Mouse (Mus musculus): ENCODE data around the gene Tmem211. TPM values are rescaled to one million over a fixed set of nuclear protein-coding genes. Genes with fewer than 3 reads are reported as not detected.

Gene Tmem211
- not detected in 2 replicates for polyA plus RNA-seq (2014; fragmentation: Nextera tagmentation; extraction: Ambion mirVana)

DNA sequence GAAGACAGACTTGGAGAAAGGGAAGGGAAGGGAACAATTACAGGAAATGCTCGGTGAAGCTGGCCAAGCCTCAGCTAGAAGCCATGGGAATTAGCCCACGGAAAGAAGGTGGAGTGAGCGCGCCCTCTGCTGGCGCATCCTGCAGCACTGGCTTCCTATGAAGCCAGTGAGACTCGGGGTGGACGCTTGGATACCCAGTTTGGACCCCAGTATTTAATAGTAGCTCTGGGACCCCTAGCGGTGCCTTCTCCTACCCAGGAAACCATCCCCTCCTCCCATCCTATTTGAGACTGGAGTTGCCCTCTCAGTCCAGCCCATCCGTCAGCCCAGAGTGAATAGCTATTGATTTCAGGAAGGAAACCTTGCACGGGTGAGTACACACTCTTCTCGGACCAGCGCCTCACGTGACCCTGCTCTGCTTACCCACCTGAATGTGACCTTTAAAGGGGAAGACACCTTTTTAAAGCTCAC lies at the start of gene Tmem211:
Gene Tmem211 (plus strand): TSS at position 278 of the 471 bp plus-strand sequence.
- peak within 1 kb of the TSS; percentile 53 for H3K4me2 ChIP-seq (replicated peaks)
- H3K27ac ChIP-seq: peak within 1 kb of the TSS; percentile 51
- no peaks in the 10 kb centered on the region for H3K9me3 ChIP-seq (ENCODE audit: control insufficient read depth, low read length)
- H3K9ac ChIP-seq: peak within 1 kb of the TSS; percentile 52
- H3K4me1 ChIP-seq (replicated peaks; ENCODE audit: control insufficient read depth, insufficient read depth, low read length): peaks cover 11% of the 10 kb centered on the region; the same call in 1 of the 2 replicates
- ATAC-seq (ENCODE audit: low FRiP score): peak; percentile 80
- under 1% methylated on average over 13 of the region's 13 CpGs for WGBS
- peak within 1 kb of the TSS; percentile 15; the same call in 1 of the 2 replicates for H3K4me3 ChIP-seq (replicated peaks; ENCODE audit: low read length)
- H3K27me3 ChIP-seq (ENCODE audit: control insufficient read depth, insufficient read depth, low read length): no peaks in the 10 kb centered on the region
- H3K36me3 ChIP-seq (replicated peaks; ENCODE audit: control insufficient read depth, insufficient read depth): no peaks in the 10 kb centered on the region
- peak; percentile 93 for DNase-seq (ENCODE audit: low spot score)

DNA sequence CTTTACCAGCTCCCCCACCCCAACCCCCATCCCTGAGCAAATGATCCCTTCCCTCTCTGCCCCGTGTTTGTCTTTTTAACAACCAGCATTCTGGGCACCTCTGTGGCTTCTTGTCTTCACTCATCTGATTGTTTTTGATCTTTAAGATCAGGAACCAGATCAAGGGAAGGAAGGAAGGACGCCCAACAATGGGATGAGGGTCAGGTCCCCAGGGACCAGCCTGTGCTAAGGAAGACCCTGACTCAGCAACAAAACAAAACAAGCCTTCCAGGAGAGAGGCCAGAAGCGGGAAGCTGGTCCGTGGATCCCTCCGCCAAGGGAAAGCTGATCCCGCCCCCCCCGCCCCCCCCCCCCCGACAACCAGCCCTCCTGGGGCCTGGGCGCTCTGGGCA lies 47.3 kb upstream of the Tmem211 start:
- WGBS: 12% methylated on average over 4 of the region's 9 CpGs
- Histone ChIP-seq H3K4me3 (replicated peaks; ENCODE audit: low read length) (peak overlapping the region; percentile 16; the same call in 1 of the 2 replicates), H3K9ac (0 out of 2 replicates have a peak overlapping the region, but pooled peaks have one; percentile 16), H3K27ac (peak overlapping the region; percentile 52), H3K27me3 (ENCODE audit: control insufficient read depth, insufficient read depth, low read length) (no peaks in the 10 kb centered on the region), H3K36me3 (replicated peaks; ENCODE audit: control insufficient read depth, insufficient read depth) (no peaks in the 10 kb centered on the region), H3K4me1 (replicated peaks; ENCODE audit: control insufficient read depth, insufficient read depth, low read length) (0 out of 2 replicates have a peak, but pooled peaks cover 5% of the 10 kb centered on the region), H3K9me3 (ENCODE audit: control insufficient read depth, low read length) (no peaks in the 10 kb centered on the region), H3K4me2 (replicated peaks) (peak overlapping the region; percentile 45)
- DNase-seq (ENCODE audit: low spot score) (no peak), ATAC-seq (ENCODE audit: low FRiP score) (no peak)

DNA sequence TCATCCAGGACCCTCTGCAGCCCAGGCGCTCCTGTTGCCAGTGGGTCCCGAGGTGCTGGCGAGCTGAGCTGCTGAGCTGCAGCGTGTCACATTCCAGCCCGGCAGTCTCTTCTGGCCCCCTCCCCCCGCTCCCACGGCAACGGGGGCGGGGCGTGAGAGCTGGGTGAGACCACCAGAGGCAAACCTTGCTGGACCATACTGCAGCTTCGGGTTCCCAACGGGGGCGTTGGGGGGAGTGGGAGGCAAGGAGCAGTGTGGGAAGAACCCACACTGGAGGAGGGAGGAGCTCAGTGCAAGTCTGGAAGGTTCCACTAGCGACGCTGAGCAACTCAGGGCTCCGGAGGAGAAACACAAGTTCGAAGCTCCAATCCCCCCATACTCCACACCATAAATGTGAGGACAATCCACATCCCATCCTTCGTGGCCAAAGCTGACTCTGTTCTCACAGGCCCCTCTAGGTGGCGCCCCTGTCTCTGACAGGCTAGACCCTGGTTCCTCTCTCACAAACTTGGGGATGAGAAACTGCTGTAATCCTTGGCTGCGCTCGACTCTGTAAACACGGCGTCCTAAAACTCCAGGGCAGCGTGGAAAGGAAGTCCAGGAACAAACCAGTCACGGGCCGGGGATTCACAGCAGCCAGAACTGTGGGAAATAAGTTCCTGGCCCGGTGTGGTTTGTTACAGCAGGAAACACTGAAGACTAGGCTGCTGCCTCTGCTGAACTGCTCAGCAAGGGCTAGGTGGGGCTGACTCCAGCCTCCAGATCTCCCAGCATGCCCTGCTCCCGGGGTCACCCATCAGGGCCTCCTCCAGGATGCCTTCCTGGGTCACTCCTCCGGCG lies 46.6 kb upstream of the Tmem211 start:
- Histone ChIP-seq H3K27ac (peak overlapping the region; percentile 52), H3K4me3 (replicated peaks; ENCODE audit: low read length) (peak overlapping the region; percentile 16; the same call in 1 of the 2 replicates), H3K4me2 (replicated peaks) (peak overlapping the region; percentile 45), H3K4me1 (replicated peaks; ENCODE audit: control insufficient read depth, insufficient read depth, low read length) (0 out of 2 replicates have a peak, but pooled peaks cover 5% of the 10 kb centered on the region), H3K27me3 (ENCODE audit: control insufficient read depth, insufficient read depth, low read length) (no peaks in the 10 kb centered on the region), H3K9ac (0 out of 2 replicates have a peak overlapping the region, but pooled peaks have one; percentile 16), H3K36me3 (replicated peaks; ENCODE audit: control insufficient read depth, insufficient read depth) (no peaks in the 10 kb centered on the region), H3K9me3 (ENCODE audit: control insufficient read depth, low read length) (no peaks in the 10 kb centered on the region)
- 3% methylated on average over 28 of the region's 30 CpGs for WGBS
- DNase-seq (ENCODE audit: low spot score) (peak; percentile 85), ATAC-seq (ENCODE audit: low FRiP score) (peak; percentile 86; the same call in 1 of the 2 replicates)

DNA sequence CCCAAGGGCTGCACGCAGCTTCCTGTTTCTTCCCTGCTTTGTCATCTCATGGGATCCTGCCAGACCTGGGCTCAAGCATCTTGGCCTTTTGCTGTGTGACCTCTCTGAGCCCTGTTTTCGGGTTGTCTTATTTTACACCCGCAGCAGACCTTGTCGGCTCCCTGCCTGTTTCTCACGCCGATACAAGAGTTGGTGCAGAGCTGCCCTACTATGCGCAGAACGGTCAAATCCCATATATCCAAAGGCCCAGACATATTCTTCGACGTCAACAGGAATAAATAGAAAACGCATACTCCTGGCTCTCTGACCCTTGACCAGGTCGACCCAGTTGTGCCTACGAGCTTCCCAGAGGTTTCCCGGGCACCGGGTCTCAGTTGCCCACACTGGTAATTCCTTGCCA lies 46.0 kb upstream of the Tmem211 start:
- Histone ChIP-seq H3K36me3 (replicated peaks; ENCODE audit: control insufficient read depth, insufficient read depth) (no peaks in the 10 kb centered on the region), H3K4me3 (replicated peaks; ENCODE audit: low read length) (no peak overlapping the region), H3K9ac (no peak overlapping the region), H3K27ac (peak overlapping the region; percentile 52; the same call in 1 of the 2 replicates), H3K4me2 (replicated peaks) (peak overlapping the region; percentile 45), H3K4me1 (replicated peaks; ENCODE audit: control insufficient read depth, insufficient read depth, low read length) (0 out of 2 replicates have a peak, but pooled peaks cover 5% of the 10 kb centered on the region), H3K9me3 (ENCODE audit: control insufficient read depth, low read length) (no peaks in the 10 kb centered on the region), H3K27me3 (ENCODE audit: control insufficient read depth, insufficient read depth, low read length) (no peaks in the 10 kb centered on the region)
- DNase-seq (ENCODE audit: low spot score) (no peak), ATAC-seq (ENCODE audit: low FRiP score) (no peak)
- 84% methylated on average over 15 of the region's 15 CpGs for WGBS

DNA sequence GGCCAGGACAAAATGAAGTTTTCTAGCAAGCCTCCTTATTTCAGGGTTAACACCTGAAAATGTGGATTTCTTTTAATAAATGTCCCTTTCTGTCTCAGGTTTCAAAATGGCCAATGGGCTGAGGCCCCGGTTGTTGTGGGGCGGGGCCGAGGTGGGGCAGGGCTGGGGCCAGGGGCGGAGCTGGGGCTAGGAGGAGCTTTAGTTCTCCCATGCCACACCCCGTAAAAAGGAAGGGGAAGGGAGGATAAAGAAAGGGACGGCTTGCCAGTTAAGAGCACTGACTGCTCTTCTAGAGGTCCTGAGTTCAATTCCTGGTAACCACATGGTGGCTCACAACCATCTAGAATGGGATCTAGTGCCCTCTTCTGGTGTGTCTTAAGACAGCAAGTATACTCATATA lies 45.3 kb upstream of the Tmem211 start:
- Histone ChIP-seq H3K9me3 (ENCODE audit: control insufficient read depth, low read length) (no peaks in the 10 kb centered on the region), H3K36me3 (replicated peaks; ENCODE audit: control insufficient read depth, insufficient read depth) (no peaks in the 10 kb centered on the region), H3K4me1 (replicated peaks; ENCODE audit: control insufficient read depth, insufficient read depth, low read length) (0 out of 2 replicates have a peak, but pooled peaks cover 5% of the 10 kb centered on the region), H3K9ac (no peak overlapping the region), H3K27me3 (ENCODE audit: control insufficient read depth, insufficient read depth, low read length) (no peaks in the 10 kb centered on the region), H3K27ac (no peak overlapping the region), H3K4me3 (replicated peaks; ENCODE audit: low read length) (no peak overlapping the region), H3K4me2 (replicated peaks) (no peak overlapping the region)
- WGBS: 57% methylated on average over 6 of the region's 6 CpGs
- DNase-seq (ENCODE audit: low spot score) (no peak), ATAC-seq (ENCODE audit: low FRiP score) (no peak)

DNA sequence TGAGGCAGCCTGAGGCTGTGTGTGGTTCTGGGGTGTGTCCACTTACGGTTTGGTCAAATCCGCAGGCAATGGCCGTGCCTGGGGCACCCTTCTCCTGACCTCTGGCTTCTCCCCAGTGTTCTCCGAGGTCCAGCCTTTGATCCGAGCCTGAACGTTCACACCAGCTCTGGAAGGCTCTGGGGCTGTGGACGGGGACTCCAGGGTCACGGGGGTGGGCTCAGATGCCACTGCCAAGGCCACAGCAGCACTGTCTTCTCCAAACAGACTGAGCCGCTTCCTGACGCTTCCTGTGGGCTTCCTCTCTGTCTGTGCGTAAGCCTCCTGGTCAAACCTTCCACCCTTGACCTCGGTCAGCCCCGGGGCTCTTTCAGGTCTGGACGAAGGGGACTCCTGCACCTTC lies 36.2 kb upstream of the Tmem211 start:
- Histone ChIP-seq H3K4me1 (replicated peaks; ENCODE audit: control insufficient read depth, insufficient read depth, low read length) (peaks cover 9% of the 10 kb centered on the region; the same call in 1 of the 2 replicates), H3K9ac (no peak overlapping the region), H3K27me3 (ENCODE audit: control insufficient read depth, insufficient read depth, low read length) (no peaks in the 10 kb centered on the region), H3K27ac (no peak overlapping the region), H3K4me3 (replicated peaks; ENCODE audit: low read length) (no peak overlapping the region), H3K36me3 (replicated peaks; ENCODE audit: control insufficient read depth, insufficient read depth) (no peaks in the 10 kb centered on the region), H3K4me2 (replicated peaks) (no peak overlapping the region), H3K9me3 (ENCODE audit: control insufficient read depth, low read length) (no peaks in the 10 kb centered on the region)
- ATAC-seq (ENCODE audit: low FRiP score) (no peak), DNase-seq (ENCODE audit: low spot score) (no peak)
- 82% methylated on average over 14 of the region's 14 CpGs for WGBS

DNA sequence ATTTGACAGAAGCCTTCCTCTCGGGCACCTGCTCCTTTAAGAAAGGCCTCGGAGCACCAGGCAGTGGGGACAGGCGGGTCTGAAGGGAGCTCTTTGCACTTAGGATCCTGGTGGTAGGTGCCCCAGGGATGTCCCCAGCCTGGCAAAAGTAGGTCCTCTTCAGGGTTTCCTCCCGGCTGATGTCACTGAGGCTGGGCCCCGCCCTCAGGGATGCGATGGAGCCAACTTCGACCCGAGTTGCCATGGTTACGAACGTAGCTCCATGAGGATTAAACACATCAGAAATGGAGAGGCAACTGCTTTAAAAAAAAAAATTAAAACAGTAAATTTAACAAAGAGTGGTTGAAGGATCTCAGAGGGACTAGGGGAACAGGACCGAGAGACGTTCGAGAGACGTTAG lies 34.8 kb upstream of the Tmem211 start:
- no peak overlapping the region for H3K4me2 ChIP-seq (replicated peaks)
- H3K27me3 ChIP-seq (ENCODE audit: control insufficient read depth, insufficient read depth, low read length): no peaks in the 10 kb centered on the region
- WGBS: 69% methylated on average over 14 of the region's 14 CpGs
- H3K27ac ChIP-seq: no peak overlapping the region
- no peaks in the 10 kb centered on the region for H3K36me3 ChIP-seq (replicated peaks; ENCODE audit: control insufficient read depth, insufficient read depth)
- DNase-seq (ENCODE audit: low spot score) (peak; percentile 40), ATAC-seq (ENCODE audit: low FRiP score) (no peak)
- no peak overlapping the region for H3K4me3 ChIP-seq (replicated peaks; ENCODE audit: low read length)
- no peak overlapping the region for H3K9ac ChIP-seq
- H3K4me1 ChIP-seq (replicated peaks; ENCODE audit: control insufficient read depth, insufficient read depth, low read length): peaks cover 9% of the 10 kb centered on the region; the same call in 1 of the 2 replicates
- no peaks in the 10 kb centered on the region for H3K9me3 ChIP-seq (ENCODE audit: control insufficient read depth, low read length)

DNA sequence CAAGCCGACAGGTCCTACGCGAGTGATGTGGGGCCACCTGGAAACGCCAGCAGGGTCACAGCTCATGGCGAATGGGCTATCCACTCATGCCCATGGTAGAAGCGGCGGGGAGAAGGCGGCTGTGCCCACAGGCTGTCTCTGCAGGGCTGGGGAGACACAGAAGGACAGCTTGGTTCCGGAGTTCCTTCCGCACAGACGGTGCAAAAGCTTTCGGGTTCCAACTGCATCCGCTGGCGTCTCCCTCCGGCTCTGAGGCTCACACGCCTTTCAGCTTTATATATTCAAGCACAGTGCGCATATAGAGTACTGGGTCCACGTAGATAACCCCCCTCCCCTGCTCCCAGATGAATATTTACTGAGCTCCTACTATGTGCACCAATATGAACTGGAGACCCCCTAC lies 32.9 kb upstream of the Tmem211 start:
- Histone ChIP-seq H3K9me3 (ENCODE audit: control insufficient read depth, low read length) (no peaks in the 10 kb centered on the region), H3K9ac (no peak overlapping the region), H3K4me3 (replicated peaks; ENCODE audit: low read length) (no peak overlapping the region), H3K36me3 (replicated peaks; ENCODE audit: control insufficient read depth, insufficient read depth) (no peaks in the 10 kb centered on the region), H3K4me1 (replicated peaks; ENCODE audit: control insufficient read depth, insufficient read depth, low read length) (peaks cover 9% of the 10 kb centered on the region; the same call in 1 of the 2 replicates), H3K27ac (no peak overlapping the region), H3K4me2 (replicated peaks) (no peak overlapping the region), H3K27me3 (ENCODE audit: control insufficient read depth, insufficient read depth, low read length) (no peaks in the 10 kb centered on the region)
- 94% methylated on average over 18 of the region's 18 CpGs for WGBS
- ATAC-seq (ENCODE audit: low FRiP score): no peak
- no peak for DNase-seq (ENCODE audit: low spot score)

DNA sequence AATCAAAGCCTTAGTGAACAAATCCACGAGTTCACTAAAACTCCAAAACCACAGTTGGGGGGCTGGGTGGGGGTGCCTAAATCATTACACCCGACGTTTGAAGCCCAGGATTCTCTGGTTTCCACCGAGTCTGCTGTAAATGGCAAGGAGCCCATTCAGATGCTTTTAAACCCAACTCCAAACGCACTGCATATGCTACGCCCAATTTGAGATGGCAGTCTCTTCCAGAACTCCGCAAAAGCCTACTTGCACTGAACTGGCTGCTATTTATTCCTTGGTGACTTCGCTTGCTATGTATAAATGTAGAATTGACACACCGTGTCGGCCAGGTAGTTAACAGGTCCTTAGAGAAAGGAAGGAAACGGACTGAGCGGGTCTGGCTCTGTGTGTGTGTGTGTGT lies 31.3 kb upstream of the Tmem211 start:
- H3K4me3 ChIP-seq (replicated peaks; ENCODE audit: low read length): no peak overlapping the region
- no peaks in the 10 kb centered on the region for H3K9me3 ChIP-seq (ENCODE audit: control insufficient read depth, low read length)
- 80% methylated on average over 12 of the region's 12 CpGs for WGBS
- no peak overlapping the region for H3K4me2 ChIP-seq (replicated peaks)
- no peak overlapping the region for H3K27ac ChIP-seq
- no peaks in the 10 kb centered on the region for H3K27me3 ChIP-seq (ENCODE audit: control insufficient read depth, insufficient read depth, low read length)
- H3K36me3 ChIP-seq (replicated peaks; ENCODE audit: control insufficient read depth, insufficient read depth): no peaks in the 10 kb centered on the region
- H3K9ac ChIP-seq: no peak overlapping the region
- DNase-seq (ENCODE audit: low spot score) (no peak), ATAC-seq (ENCODE audit: low FRiP score) (no peak)
- peaks cover 9% of the 10 kb centered on the region; the same call in 1 of the 2 replicates for H3K4me1 ChIP-seq (replicated peaks; ENCODE audit: control insufficient read depth, insufficient read depth, low read length)

Data from hindbrain, embryonic 14.5 days (tissue).